Mouse (Mus musculus) heart, embryonic 11.5 days (tissue): ENCODE results near the gene Nup210. TPM values are rescaled to one million over a fixed set of nuclear protein-coding genes. Genes with fewer than 3 reads are reported as not detected.
A peak's percentile ranks its signal among the peaks of the same experiment; 100 is the strongest.

Source experiments
- ATAC-seq: fragments of 200-750 bp; cut with Nextera tagmentation; replicated peaks from 2 replicates; pipeline ENCODE4 v1.8.0; 2017; ENCODE audit warnings: moderate library complexity; ENCODE audit not compliant: insufficient number of reproducible peaks, low FRiP score, low TSS enrichment
- H3K27ac ChIP-seq: fragments of 300-500 bp; sonication (generic); 2 replicates; pipeline ENCODE4 v1.5.1; 2014; ENCODE audit warnings: mild to moderate bottlenecking, low read depth, low read length
- H3K27me3 ChIP-seq: fragments of 300-500 bp; sonication (generic); 2 replicates; pipeline ENCODE4 v1.6.1; 2014; ENCODE audit warnings: mild to moderate bottlenecking, low read length, mixed read lengths; ENCODE audit not compliant: control insufficient read depth, insufficient read depth
- H3K36me3 ChIP-seq: fragments of 300-500 bp; sonication (generic); 2 replicates; pipeline ENCODE4 v1.6.1; 2014; ENCODE audit warnings: mild to moderate bottlenecking, low read length, moderate library complexity, mixed read lengths; ENCODE audit not compliant: control insufficient read depth, insufficient read depth
- H3K4me1 ChIP-seq: fragments of 300-500 bp; sonication (generic); 2 replicates; pipeline ENCODE4 v1.6.1; 2014; ENCODE audit warnings: low read length; ENCODE audit not compliant: control insufficient read depth, insufficient read depth
- H3K4me2 ChIP-seq: fragments of 300-500 bp; sonication (generic); 2 replicates; pipeline ENCODE4 v1.6.1; 2014; ENCODE audit warnings: mild to moderate bottlenecking, moderate library complexity
- H3K4me3 ChIP-seq: fragments of 300-500 bp; sonication (generic); 2 replicates; pipeline ENCODE4 v1.5.1; 2014; ENCODE audit warnings: low read depth, low read length
- H3K9ac ChIP-seq: fragments of 300-500 bp; sonication (generic); 2 replicates; pipeline ENCODE4 v1.6.1; 2014; ENCODE audit warnings: mild to moderate bottlenecking, low read depth, low read length, moderate library complexity
- H3K9me3 ChIP-seq: fragments of 300-500 bp; sonication (generic); replicated peaks from 2 replicates; pipeline ENCODE4 v1.6.1; 2016; ENCODE audit warnings: low read length; ENCODE audit not compliant: control insufficient read depth
- WGBS: fragments of 180-500 bp; shearing (Covaris S2); extraction: QIAGEN DNeasy Blood & Tissue Kit; methylation state at CpG from one replicate; pipeline ENCODE4 v1.1.7; 2014; ENCODE audit not compliant: insufficient replicate concordance; 5-methylcytosine and 5-hydroxymethylcytosine counted together
- polyA plus RNA-seq: library from polyadenylated mRNA; unstranded; fragments of >200 nt; fragmentation: Nextera tagmentation; extraction: Ambion mirVana; gene quantifications from 2 replicates; pipeline ENCODE4 v1.2.1, GENCODE M21; 2014

The Nup210 gene
- polyA plus RNA-seq, 1 experiment from 2014 or later, result 5.1 TPM

DNA sequence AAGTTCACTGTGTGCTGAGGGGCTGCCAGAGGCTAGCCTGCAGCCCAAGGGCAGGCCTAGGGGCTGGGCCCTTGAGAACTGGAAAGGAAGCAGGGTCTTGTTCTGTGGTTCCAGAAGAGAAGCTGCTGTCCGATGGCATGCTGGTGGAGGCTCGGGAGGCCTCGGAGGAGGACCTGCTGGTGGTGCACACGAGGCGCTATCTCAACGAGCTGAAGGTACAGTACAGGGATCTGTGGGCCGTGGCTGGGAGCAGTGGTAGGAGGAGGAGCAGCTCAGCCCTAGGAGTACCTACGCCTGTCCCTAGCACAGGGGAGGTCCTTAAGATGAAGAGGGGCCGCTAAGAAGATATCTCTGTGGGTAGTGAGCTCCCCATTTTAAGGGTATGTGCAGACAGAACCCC lies 42.4 kb upstream of the Nup210 start:
- H3K9me3 ChIP-seq, result no peaks in the 10 kb centered on the region
- WGBS, result 60% methylated on average over 9 of the region's 9 CpGs
- H3K27me3 ChIP-seq, result peaks cover under 1% of the 10 kb centered on the region; the same call in 1 of the 2 replicates
- H3K4me2 ChIP-seq, result peak overlapping the region; percentile 88
- H3K4me1 ChIP-seq, result peaks cover 27% of the 10 kb centered on the region
- H3K27ac ChIP-seq, result peak overlapping the region; percentile 77
- H3K9ac ChIP-seq, result peak overlapping the region; percentile 67
- no peaks in the 10 kb centered on the region for H3K36me3 ChIP-seq
- 0 out of 2 replicates have a peak, but pooled peaks have one; percentile 46 for ATAC-seq
- peak overlapping the region; percentile 15; the same call in 1 of the 2 replicates for H3K4me3 ChIP-seq

DNA sequence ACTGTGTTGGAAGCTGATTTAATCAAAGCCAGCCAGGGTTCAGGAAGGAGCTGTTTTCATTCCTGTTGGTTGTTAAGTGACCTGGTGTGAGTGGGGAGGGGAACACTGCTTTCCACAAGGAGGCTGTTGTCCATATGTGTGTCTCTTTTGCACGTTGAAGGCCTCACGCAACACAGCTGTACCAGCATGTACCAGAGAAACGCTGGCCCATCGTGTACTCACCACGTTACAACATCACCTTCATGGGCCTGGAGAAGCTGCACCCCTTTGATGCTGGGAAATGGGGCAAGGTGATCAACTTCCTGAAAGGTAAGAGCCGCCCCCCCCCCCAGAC lies 40.6 kb upstream of the Nup210 start:
- Histone ChIP-seq H3K27ac (no peak overlapping the region), H3K4me1 (peaks cover 26% of the 10 kb centered on the region; the same call in 1 of the 2 replicates), H3K4me3 (peak overlapping the region; percentile 72), H3K9ac (peak overlapping the region; percentile 82), H3K36me3 (no peaks in the 10 kb centered on the region), H3K27me3 (peaks cover 5% of the 10 kb centered on the region; the same call in 1 of the 2 replicates), H3K9me3 (no peaks in the 10 kb centered on the region), H3K4me2 (peak overlapping the region; percentile 88)
- WGBS, result 43% methylated on average over 6 of the region's 6 CpGs
- ATAC-seq, result no peak

DNA sequence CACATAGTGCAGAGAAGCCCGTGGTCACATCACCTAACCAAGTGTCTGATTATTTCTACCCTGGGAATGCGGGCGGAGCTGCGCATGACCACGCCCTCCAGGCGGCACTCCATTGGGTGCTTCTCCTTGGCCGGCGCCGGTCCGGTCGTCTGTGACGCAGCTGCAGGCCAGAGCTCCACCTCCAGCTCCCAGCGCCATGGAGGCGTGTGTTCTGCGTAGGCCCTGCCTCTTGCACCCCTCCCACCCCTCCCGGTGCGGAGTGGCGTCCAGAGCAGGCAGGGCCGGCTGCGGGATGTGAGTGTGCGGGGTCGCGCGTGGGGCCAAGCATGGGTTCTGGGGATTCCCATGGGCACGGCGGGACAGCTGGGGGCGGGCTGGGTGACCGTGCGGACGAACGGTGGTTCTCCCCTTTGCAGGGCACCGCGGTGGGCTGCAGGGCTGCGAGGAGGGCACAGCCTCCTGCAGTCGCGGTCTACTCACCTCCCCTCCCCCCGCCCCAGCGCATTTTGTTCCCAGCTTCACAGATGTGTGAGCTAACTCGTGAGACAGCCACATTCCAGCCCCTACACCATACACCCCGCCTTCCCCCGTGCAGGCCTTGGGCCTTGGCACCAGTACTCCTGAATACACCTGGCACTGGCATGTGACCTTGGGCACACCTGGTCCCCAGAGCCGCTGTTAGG lies 40.1 kb upstream of the Nup210 start, which contains the start of gene Hdac11:
Gene Hdac11 (plus strand): TSS at position 112 of the 683 bp plus-strand sequence.
- WGBS, result under 1% methylated on average over 36 of the region's 42 CpGs
- Histone ChIP-seq H3K4me2 (peak within 1 kb of the TSS; percentile 88), H3K36me3 (no peaks in the 10 kb centered on the region), H3K9me3 (no peaks in the 10 kb centered on the region), H3K4me3 (peak within 1 kb of the TSS; percentile 72), H3K9ac (peak within 1 kb of the TSS; percentile 82), H3K27me3 (peaks cover 5% of the 10 kb centered on the region; the same call in 1 of the 2 replicates), H3K4me1 (peaks cover 26% of the 10 kb centered on the region; the same call in 1 of the 2 replicates), H3K27ac (peak within 1 kb of the TSS; percentile 54; the same call in 1 of the 2 replicates)
- ATAC-seq, result peak; percentile 95

DNA sequence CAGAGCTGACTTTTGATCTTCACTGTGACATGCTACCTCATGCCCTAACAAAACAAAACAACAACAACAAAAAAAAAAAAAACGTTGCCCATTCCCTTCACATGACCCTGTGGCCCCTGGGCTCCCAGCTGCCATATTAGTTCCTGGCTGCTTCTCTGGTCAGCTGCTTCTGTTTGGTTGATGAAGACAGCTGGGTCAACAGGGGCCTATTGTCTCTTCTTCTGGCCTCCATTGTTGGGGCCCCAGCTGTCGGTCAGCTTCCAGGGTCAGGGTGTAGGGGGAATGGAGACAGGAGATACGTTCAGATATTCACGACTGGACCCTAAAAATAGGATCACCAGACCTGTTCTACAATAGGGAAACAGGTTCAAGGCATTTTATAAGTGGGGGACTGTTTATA lies 39.4 kb upstream of the Nup210 start:
- Histone ChIP-seq H3K4me3 (peak overlapping the region; percentile 72), H3K4me2 (peak overlapping the region; percentile 88), H3K36me3 (no peaks in the 10 kb centered on the region), H3K27ac (peak overlapping the region; percentile 54; the same call in 1 of the 2 replicates), H3K9me3 (no peaks in the 10 kb centered on the region), H3K9ac (peak overlapping the region; percentile 82; the same call in 1 of the 2 replicates), H3K4me1 (peaks cover 26% of the 10 kb centered on the region; the same call in 1 of the 2 replicates), H3K27me3 (peaks cover 5% of the 10 kb centered on the region; the same call in 1 of the 2 replicates)
- WGBS, result 11% methylated on average over 4 of the region's 4 CpGs
- ATAC-seq, result no peak

DNA sequence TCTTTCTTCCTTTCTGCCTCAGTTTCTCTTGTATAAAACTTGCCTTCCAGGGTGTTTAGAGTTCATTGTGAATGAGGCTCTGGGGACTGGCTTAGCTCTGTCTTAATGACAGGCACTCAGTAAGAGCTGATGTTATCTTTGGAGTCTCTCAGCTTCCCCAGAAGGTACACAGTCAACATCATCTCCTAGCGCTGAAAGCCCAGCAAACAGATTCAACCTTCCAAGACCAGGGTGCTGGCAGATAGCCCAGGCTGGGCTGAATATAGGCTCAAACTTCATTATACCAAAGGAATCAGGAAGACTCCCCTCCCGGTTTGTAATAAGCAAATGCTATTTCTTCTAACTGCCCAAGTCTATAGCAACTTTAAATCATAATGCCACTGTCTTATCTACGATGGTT lies 38.7 kb upstream of the Nup210 start:
- no peak overlapping the region for H3K4me3 ChIP-seq
- H3K27ac ChIP-seq, result no peak overlapping the region
- H3K4me2 ChIP-seq, result no peak overlapping the region
- H3K27me3 ChIP-seq, result peaks cover 5% of the 10 kb centered on the region; the same call in 1 of the 2 replicates
- WGBS, result 52% methylated on average over 3 of the region's 3 CpGs
- no peaks in the 10 kb centered on the region for H3K36me3 ChIP-seq
- ATAC-seq, result no peak
- H3K4me1 ChIP-seq, result peaks cover 21% of the 10 kb centered on the region; the same call in 1 of the 2 replicates
- no peak overlapping the region for H3K9ac ChIP-seq
- no peaks in the 10 kb centered on the region for H3K9me3 ChIP-seq

DNA sequence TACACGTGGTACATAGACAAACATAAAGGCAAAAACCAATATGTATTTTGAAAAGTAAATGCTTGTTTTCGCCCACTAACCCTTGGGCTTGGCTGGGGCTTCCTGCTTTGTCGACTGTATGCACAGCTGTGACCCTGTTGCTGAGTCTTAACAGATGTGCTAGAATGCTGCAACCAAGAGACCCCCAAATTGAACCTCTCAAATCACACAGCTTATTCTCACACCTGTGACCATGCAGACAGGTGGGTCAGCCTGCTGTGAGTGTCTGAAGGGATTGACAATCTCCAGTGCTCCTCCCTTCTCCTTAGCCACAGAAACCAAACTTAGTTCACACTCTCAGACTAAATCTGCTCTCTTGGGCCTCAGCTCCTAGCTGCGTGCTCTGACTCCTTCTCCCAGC lies 38.1 kb upstream of the Nup210 start:
- H3K9ac ChIP-seq, result no peak overlapping the region
- no peak overlapping the region for H3K4me2 ChIP-seq
- H3K4me1 ChIP-seq, result peaks cover 16% of the 10 kb centered on the region; the same call in 1 of the 2 replicates
- H3K36me3 ChIP-seq, result no peaks in the 10 kb centered on the region
- H3K4me3 ChIP-seq, result no peak overlapping the region
- H3K27ac ChIP-seq, result no peak overlapping the region
- 53% methylated on average over 4 of the region's 4 CpGs for WGBS
- no peak for ATAC-seq
- H3K9me3 ChIP-seq, result no peaks in the 10 kb centered on the region
- H3K27me3 ChIP-seq, result peaks cover 5% of the 10 kb centered on the region; the same call in 1 of the 2 replicates

DNA sequence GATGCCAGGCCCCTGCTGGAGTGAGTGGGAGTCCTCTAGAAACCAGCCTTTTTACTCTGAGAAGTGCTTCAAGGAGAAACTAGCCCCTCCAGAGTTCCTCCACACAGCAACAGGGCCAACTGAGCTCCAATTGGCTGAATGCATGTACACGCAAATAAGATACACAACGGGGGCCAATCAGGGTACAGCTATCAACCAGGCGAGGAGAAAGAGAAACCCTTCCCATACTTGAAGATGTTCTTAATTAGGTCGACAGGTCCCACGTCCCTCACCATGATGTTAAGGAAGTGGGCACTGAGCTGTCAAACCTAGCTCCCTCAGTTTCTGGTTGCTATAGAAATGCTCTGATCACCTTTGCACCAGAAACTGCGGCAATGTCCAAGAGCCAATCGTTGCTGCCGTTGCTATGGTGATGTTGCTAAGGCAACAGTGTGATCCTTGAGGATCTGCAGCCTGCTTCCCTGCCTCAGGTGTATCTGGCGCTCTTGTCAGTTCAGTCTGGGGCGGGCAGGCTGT lies 37.0 kb upstream of the Nup210 start:
- no peaks in the 10 kb centered on the region for H3K9me3 ChIP-seq
- H3K27ac ChIP-seq, result no peak overlapping the region
- peaks cover 10% of the 10 kb centered on the region; the same call in 1 of the 2 replicates for H3K4me1 ChIP-seq
- peak overlapping the region; percentile 11; the same call in 1 of the 2 replicates for H3K4me3 ChIP-seq
- 3% methylated on average over 10 of the region's 10 CpGs for WGBS
- H3K4me2 ChIP-seq, result peak overlapping the region; percentile 42
- no peak overlapping the region for H3K9ac ChIP-seq
- H3K27me3 ChIP-seq, result peaks cover 5% of the 10 kb centered on the region; the same call in 1 of the 2 replicates
- no peak for ATAC-seq
- H3K36me3 ChIP-seq, result no peaks in the 10 kb centered on the region

DNA sequence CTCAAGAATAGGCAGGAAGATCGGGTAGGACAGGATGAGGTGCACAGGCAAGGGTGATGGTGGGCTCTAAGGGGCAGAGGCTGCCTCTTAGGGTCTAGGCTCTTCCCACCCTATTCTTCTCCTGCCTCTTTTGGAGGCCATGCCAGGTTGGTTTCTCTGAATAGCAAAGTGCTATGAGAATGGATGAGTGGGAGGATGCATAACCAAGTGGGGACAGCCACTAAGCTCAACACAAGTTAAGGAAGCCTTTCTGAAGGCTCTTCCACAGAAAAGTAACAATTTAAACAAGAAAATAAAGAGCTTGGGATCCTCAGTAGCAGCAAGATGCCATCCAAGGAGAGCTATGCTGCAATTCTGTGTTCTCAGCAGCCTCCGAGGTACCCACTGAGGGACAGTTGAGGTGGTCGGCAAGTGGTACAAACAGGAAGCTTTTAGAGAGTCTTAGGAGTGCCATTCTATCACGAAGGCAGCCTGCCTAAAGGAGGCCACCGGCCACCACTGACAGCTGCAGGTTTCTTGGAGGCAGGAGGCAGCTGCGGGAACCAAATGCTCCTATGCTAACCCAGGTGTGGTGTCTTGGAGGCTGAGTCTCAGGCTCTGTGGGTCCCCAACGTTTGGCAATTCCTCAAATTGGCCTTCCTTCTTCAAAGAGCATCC lies 36.4 kb upstream of the Nup210 start:
- Histone ChIP-seq H3K27me3 (peaks cover 5% of the 10 kb centered on the region; the same call in 1 of the 2 replicates), H3K4me1 (peaks cover 9% of the 10 kb centered on the region; the same call in 1 of the 2 replicates), H3K36me3 (no peaks in the 10 kb centered on the region), H3K4me3 (no peak overlapping the region), H3K9me3 (no peaks in the 10 kb centered on the region), H3K9ac (no peak overlapping the region), H3K4me2 (peak overlapping the region; percentile 42), H3K27ac (no peak overlapping the region)
- WGBS, result 46% methylated on average over 7 of the region's 7 CpGs
- ATAC-seq, result no peak
